Mouse (Mus musculus): ENCODE data around the gene Ppan. TPM values are rescaled to one million over a fixed set of nuclear protein-coding genes. Genes with fewer than 3 reads are reported as not detected.
A peak's percentile ranks its signal among the peaks of the same experiment; 100 is the strongest.

The Ppan gene
- 17.4 and 21.2 TPM in 2 replicates for total RNA-seq (2014; rRNA removed; ENCODE audit: low replicate concordance)
- 15.2 and 16.9 TPM in 2 replicates for polyA plus RNA-seq (2015; fragmentation: Nextera tagmentation; extraction: Ambion mirVana)

DNA sequence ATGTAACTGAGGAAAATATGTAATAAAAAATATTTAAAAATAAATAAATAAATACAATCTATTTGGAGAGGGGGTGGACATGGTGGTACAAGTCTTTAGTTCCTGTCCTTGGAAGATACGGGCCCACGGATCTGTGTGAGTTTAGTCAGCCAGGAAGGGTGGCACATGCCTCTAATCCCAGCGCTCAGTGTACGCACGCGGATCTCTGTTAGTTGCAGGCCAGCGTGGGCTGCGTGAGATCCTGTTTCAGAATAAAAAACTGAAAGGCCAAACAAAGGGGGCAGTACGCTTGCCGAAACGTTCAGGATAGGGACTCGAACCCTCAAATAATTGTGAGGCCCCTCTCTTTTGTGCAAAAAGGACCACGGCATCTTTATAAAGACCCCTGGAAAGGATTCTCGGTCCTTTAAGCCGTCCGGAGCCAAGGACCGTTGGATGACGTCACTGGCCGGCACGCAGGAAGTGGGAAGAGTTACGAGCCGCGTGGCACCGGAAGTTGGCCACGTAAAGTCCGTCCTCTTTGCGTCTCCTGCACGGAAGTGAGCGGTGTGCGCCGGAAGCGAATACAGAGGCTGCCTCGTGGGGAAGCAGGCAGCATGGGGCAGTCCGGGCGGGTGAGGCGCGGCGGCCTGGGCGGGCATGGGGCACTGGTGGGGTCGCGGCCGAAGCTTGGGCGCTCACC lies at the start of gene Ppan:
Gene Ppan, plus strand, starts transcription at position 472 of the 682 bp plus-strand sequence.
- under 1% methylated on average over 43 of the region's 43 CpGs for WGBS

DNA sequence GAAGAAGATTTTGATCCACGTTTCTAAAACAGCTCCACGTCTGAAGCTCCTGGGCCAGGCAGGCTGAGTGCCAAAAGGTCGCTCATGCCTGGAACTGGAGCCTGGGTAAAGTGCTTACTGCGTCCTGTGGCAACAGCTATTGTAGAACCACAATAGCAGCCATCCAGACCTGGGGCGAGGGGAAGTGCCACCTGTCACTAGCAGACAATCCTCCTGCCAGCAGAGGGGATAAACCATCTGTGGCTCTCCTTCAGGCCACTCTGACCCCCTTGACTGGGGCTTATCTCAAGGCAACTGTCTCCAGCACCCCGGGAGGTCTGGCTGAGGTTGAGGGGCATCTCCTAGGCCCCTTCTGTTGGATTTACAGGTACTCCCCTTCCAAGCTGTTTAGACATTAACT lies 49.0 kb upstream of the Ppan start:
- Histone ChIP-seq H3K27me3 (ENCODE audit: control insufficient read depth, insufficient read depth, low read length) (no peaks in the 10 kb centered on the region), H3K4me3 (ENCODE audit: low read depth, low read length) (no peak overlapping the region), H3K4me2 (ENCODE audit: low read depth, low read length) (no peak overlapping the region), H3K4me1 (ENCODE audit: control insufficient read depth, insufficient read depth) (no peaks in the 10 kb centered on the region), H3K9ac (replicated peaks; ENCODE audit: low read depth, low read length) (no peak overlapping the region), H3K9me3 (replicated peaks; ENCODE audit: control insufficient read depth, low read length) (no peaks in the 10 kb centered on the region), H3K27ac (ENCODE audit: low read depth) (no peak overlapping the region), H3K36me3 (replicated peaks; ENCODE audit: control insufficient read depth, insufficient read depth, low read length) (no peaks in the 10 kb centered on the region)
- no peak for DNase-seq (ENCODE audit: low spot score)
- WGBS = 59% methylated on average over 6 of the region's 6 CpGs
- no peak for TF ChIP-seq EP300 (IDR thresholded peaks at IDR 0.05; ENCODE audit: low read depth)
- TF ChIP-seq CTCF (IDR thresholded peaks at IDR 0.05; ENCODE audit: low read depth) = no peak
- ATAC-seq (ENCODE audit: insufficient read depth, low read depth) = no peak

More for the DNA sequence above, at the start of gene Ppan:
- Histone ChIP-seq H3K9ac (replicated peaks; ENCODE audit: low read depth, low read length) (peak within 1 kb of the TSS; percentile 78), H3K9me3 (replicated peaks; ENCODE audit: control insufficient read depth, low read length) (no peaks in the 10 kb centered on the region), H3K27me3 (ENCODE audit: control insufficient read depth, insufficient read depth, low read length) (no peaks in the 10 kb centered on the region), H3K4me1 (ENCODE audit: control insufficient read depth, insufficient read depth) (peaks cover 3% of the 10 kb centered on the region; the same call in 1 of the 2 replicates), H3K4me2 (ENCODE audit: low read depth, low read length) (peak within 1 kb of the TSS; percentile 96), H3K4me3 (ENCODE audit: low read depth, low read length) (peak within 1 kb of the TSS; percentile 73), H3K27ac (ENCODE audit: low read depth) (peak within 1 kb of the TSS; percentile 93), H3K36me3 (replicated peaks; ENCODE audit: control insufficient read depth, insufficient read depth, low read length) (peaks cover 34% of the 10 kb centered on the region)
- DNase-seq (ENCODE audit: low spot score) = peak; percentile 98
- TF ChIP-seq CTCF (IDR thresholded peaks at IDR 0.05; ENCODE audit: low read depth) (no peak), EP300 (IDR thresholded peaks at IDR 0.05; ENCODE audit: low read depth) (peak; percentile 63; the same call in 1 of the 2 replicates)
- peak; percentile 97 for ATAC-seq (ENCODE audit: insufficient read depth, low read depth)

DNA sequence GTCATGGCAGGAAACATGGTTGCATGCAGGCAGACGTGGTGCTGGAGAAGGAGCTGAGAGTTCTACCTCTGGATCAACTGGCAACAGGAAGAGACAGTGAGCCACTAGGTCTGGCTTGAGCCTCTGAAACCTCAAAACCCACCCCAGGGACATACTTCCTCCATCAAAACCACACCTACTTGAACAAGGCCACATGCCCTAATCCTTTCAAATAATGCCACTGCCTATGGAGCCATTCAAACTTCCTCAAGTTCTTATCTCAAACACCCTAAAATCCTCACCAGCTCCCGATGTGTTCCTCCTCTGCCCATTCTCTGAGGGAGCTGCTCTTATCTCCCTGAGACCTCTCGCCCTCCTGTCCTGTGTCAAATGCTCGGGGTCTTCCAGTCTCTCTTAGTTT lies 45.8 kb upstream of the Ppan start:
- ATAC-seq (ENCODE audit: insufficient read depth, low read depth) = no peak
- DNase-seq (ENCODE audit: low spot score) = no peak
- Histone ChIP-seq H3K27me3 (ENCODE audit: control insufficient read depth, insufficient read depth, low read length) (no peaks in the 10 kb centered on the region), H3K9me3 (replicated peaks; ENCODE audit: control insufficient read depth, low read length) (no peaks in the 10 kb centered on the region), H3K9ac (replicated peaks; ENCODE audit: low read depth, low read length) (no peak overlapping the region), H3K27ac (ENCODE audit: low read depth) (no peak overlapping the region), H3K4me3 (ENCODE audit: low read depth, low read length) (no peak overlapping the region), H3K4me1 (ENCODE audit: control insufficient read depth, insufficient read depth) (no peaks in the 10 kb centered on the region), H3K36me3 (replicated peaks; ENCODE audit: control insufficient read depth, insufficient read depth, low read length) (no peaks in the 10 kb centered on the region), H3K4me2 (ENCODE audit: low read depth, low read length) (no peak overlapping the region)
- TF ChIP-seq CTCF (IDR thresholded peaks at IDR 0.05; ENCODE audit: low read depth) (no peak), EP300 (IDR thresholded peaks at IDR 0.05; ENCODE audit: low read depth) (no peak)
- 38% methylated on average over 4 of the region's 4 CpGs for WGBS

DNA sequence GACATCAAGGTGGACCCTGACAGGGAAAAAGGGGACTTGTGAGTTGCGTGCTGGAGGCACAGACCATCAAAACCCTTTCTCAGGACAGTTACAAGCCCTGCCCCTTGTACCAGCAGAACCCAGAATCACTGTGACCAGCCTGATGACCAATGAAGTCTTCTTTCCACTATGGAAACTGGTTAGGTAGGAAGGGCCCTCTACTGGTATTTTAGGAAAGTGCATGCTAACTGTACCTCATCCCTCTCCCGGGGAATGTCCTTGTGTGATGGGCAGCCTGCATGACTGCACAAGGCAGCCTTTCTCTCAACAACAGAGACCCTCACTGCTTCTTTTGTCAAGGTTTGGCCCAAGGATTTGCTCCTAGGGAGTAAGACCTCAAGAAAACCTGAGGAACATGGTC lies 45.3 kb upstream of the Ppan start:
- ATAC-seq (ENCODE audit: insufficient read depth, low read depth) (no peak), DNase-seq (ENCODE audit: low spot score) (no peak)
- Histone ChIP-seq H3K4me2 (ENCODE audit: low read depth, low read length) (no peak overlapping the region), H3K36me3 (replicated peaks; ENCODE audit: control insufficient read depth, insufficient read depth, low read length) (no peaks in the 10 kb centered on the region), H3K4me1 (ENCODE audit: control insufficient read depth, insufficient read depth) (no peaks in the 10 kb centered on the region), H3K9ac (replicated peaks; ENCODE audit: low read depth, low read length) (no peak overlapping the region), H3K27me3 (ENCODE audit: control insufficient read depth, insufficient read depth, low read length) (no peaks in the 10 kb centered on the region), H3K4me3 (ENCODE audit: low read depth, low read length) (no peak overlapping the region), H3K9me3 (replicated peaks; ENCODE audit: control insufficient read depth, low read length) (no peaks in the 10 kb centered on the region), H3K27ac (ENCODE audit: low read depth) (no peak overlapping the region)
- TF ChIP-seq EP300 (IDR thresholded peaks at IDR 0.05; ENCODE audit: low read depth) (no peak), CTCF (IDR thresholded peaks at IDR 0.05; ENCODE audit: low read depth) (peak; percentile 48)
- WGBS = 21% methylated on average over 2 of the region's 2 CpGs

DNA sequence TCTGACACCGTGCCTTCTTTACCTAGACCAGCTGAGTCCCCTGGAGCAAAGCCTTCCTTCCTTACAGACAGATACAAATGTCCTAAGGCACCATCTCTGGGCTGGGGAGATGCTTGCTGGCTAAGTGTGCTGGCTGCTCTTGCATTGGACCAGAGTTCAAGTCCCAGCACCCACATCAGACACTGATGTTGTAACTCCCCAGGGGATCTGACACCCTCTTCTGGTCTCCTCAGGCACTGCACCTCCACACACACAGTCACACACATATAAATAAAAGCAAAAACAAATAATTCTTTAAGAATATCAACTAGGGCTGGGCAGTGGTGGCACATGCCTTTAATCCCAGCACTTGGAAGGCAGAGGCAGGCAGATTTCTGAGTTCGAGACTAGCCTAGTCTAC lies 37.8 kb upstream of the Ppan start:
- 71% methylated on average over 2 of the region's 2 CpGs for WGBS
- DNase-seq (ENCODE audit: low spot score) (no peak), ATAC-seq (ENCODE audit: insufficient read depth, low read depth) (no peak)
- Histone ChIP-seq H3K36me3 (replicated peaks; ENCODE audit: control insufficient read depth, insufficient read depth, low read length) (no peaks in the 10 kb centered on the region), H3K27ac (ENCODE audit: low read depth) (no peak overlapping the region), H3K4me2 (ENCODE audit: low read depth, low read length) (no peak overlapping the region), H3K27me3 (ENCODE audit: control insufficient read depth, insufficient read depth, low read length) (no peaks in the 10 kb centered on the region), H3K4me3 (ENCODE audit: low read depth, low read length) (no peak overlapping the region), H3K4me1 (ENCODE audit: control insufficient read depth, insufficient read depth) (no peaks in the 10 kb centered on the region), H3K9me3 (replicated peaks; ENCODE audit: control insufficient read depth, low read length) (no peaks in the 10 kb centered on the region), H3K9ac (replicated peaks; ENCODE audit: low read depth, low read length) (no peak overlapping the region)
- TF ChIP-seq CTCF (IDR thresholded peaks at IDR 0.05; ENCODE audit: low read depth) (no peak), EP300 (IDR thresholded peaks at IDR 0.05; ENCODE audit: low read depth) (no peak)
